In genomic region chr1:83479111-83479510, GRCm38 (mm10) we compare ENCODE assay signal across 18 mouse cellular contexts.
"Had no signal": no experiment of that assay in that cellular context is flagged by ENCODE, and none has a peak within 500 bp of the region (broad histone marks: within the 10 kb centered on the region; RNA-seq: fewer than 3 reads in every experiment).

No protein-coding gene starts in this region.

- H3K4me1 ChIP-seq: limb, embryonic 12.5 days; liver, embryonic 13.5 days; lung, embryonic 15.5 days; megakaryocyte, embryonic 14.5 days; midbrain, embryonic 15.5 days; neural tube, embryonic 12.5 days; stomach, embryonic 15.5 days had no signal

- DNase-seq: kidney, adult 11 months; kidney, adult 9 months; kidney, postnatal 36 days; liver; liver, embryonic 13.5 days; liver, postnatal 0 days; lung, postnatal 14 days; thymus, adult 2 months; thymus, postnatal 25 days had no signal

- H3K36me3 ChIP-seq: limb, embryonic 12.5 days; liver, embryonic 13.5 days; lung, embryonic 15.5 days; midbrain, embryonic 15.5 days; neural tube, embryonic 12.5 days; stomach, embryonic 15.5 days had no signal

- ATAC-seq: liver, postnatal 0 days; midbrain, embryonic 15.5 days had no signal

- H3K4me3 ChIP-seq: limb, embryonic 12.5 days; liver, embryonic 13.5 days; lung, embryonic 15.5 days; megakaryocyte, embryonic 14.5 days; midbrain, embryonic 15.5 days; neural tube, embryonic 12.5 days; stomach, embryonic 15.5 days had no signal

- H3K4me2 ChIP-seq: limb, embryonic 12.5 days; liver, embryonic 13.5 days; lung, embryonic 15.5 days; midbrain, embryonic 11.5 days; midbrain, embryonic 15.5 days; neural tube, embryonic 12.5 days; stomach, embryonic 15.5 days had no signal

- H3K9me3 ChIP-seq: limb, embryonic 12.5 days; liver, embryonic 13.5 days; lung, embryonic 15.5 days; midbrain, embryonic 15.5 days; neural tube, embryonic 12.5 days; stomach, embryonic 15.5 days had no signal

- H3K9ac ChIP-seq: limb, embryonic 12.5 days; liver, embryonic 13.5 days; liver, postnatal 0 days; lung, embryonic 15.5 days; midbrain, embryonic 15.5 days; neural tube, embryonic 12.5 days; stomach, embryonic 15.5 days had no signal

- H3K27ac ChIP-seq: kidney, postnatal 0 days; limb, embryonic 12.5 days; liver, embryonic 13.5 days; lung, embryonic 15.5 days; macrophage; midbrain, embryonic 15.5 days; neural tube, embryonic 12.5 days; stomach, embryonic 15.5 days had no signal

- H3K27me3 ChIP-seq: limb, embryonic 12.5 days; liver, embryonic 13.5 days; lung, embryonic 15.5 days; megakaryocyte, embryonic 14.5 days; midbrain, embryonic 15.5 days; neural tube, embryonic 12.5 days; stomach, embryonic 15.5 days had no signal
